Mouse (Mus musculus) cerebral cortex, adult 2 months (tissue): ENCODE results near the gene Gm11213.

Source experiments
- WGBS: fragments of 180-500 bp; shearing (Covaris S2); methylation state at CpG from one replicate; pipeline ENCODE4 v1.1.7; 2018; 5-methylcytosine and 5-hydroxymethylcytosine counted together

The Gm11213 gene

DNA sequence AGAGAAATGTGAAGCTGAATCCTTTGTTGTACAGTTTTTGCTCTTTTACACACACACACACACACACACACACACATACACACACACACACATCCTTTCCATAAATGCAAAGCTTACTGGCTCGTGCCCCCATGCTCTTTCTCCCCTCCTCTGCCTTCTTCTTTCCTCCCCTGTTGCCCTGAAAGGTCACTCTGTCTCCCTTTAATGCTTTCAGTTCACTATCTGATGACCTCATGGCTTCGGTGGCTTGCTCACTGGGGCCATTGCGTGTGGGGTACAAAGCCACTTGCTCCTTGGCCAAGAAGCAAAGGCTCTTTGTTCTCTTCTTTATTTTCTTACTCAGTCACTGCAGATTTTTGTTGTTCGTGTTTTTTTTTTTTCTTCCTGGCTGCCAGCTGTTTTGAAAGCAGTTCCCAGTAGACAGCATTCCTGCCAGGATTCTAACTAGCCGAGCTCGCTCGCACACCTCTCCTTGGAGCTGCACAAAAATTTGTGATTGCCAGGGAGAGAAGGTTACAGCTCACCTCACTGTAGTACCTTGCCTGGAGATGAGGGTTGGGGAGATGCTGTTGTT lies 34.8 kb downstream of the Gm11213 start:
- 37% methylated on average over 7 of the region's 7 CpGs for WGBS

GRCm38 (mm10) chr4:63569322-63569721 lies 35.7 kb downstream of the Gm11213 start:
- 94% methylated on average over 8 of the region's 8 CpGs for WGBS

GRCm38 (mm10) chr4:63567712-63568390 lies 37.2 kb downstream of the Gm11213 start:
- 87% methylated on average over 10 of the region's 10 CpGs for WGBS

DNA sequence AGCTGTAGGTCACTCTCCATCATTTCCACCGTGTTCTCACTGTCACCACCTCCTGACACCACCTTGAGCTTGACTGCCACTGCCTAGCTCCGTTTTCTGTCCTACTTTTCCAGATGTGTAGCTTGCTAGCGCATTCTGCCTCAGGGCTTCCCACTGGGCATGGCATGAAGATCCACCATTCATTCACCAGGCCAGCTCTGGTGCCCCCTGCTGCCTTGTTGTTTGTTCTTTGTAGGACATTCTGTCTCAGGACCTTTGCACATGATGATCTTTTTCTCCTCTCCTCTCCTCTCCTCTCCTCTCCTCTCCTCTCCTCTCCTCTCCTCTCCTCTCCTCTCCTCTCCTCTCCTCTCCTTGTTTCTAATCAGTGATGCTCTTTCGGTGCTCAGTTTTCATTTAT lies 42.3 kb downstream of the Gm11213 start:
- WGBS: 88% methylated on average over 4 of the region's 4 CpGs

- 79% methylated on average over 7 of the region's 7 CpGs for WGBS
Measured at GRCm38 (mm10) chr4:63561861-63562675, 43.0 kb downstream of the Gm11213 start.

DNA sequence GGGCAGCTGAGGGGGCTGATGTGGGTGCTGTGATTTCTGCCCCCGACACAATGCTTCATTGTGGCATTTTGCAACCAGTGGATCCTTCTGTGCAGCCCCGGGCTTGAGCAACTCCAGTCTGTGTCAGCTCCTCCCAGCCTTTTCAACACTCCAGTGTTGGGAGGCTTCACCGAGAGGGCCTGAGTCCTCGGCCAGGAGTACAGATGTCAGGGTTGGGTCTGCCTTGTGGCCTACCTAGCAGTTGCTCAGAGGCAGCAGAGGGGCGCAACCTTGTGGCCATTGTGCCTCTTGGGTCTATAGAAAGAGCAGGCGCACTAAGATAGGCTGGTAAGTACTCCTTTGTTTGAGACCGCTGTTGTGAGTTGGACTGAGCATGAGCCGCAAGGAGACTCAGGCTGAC lies 45.0 kb downstream of the Gm11213 start:
- 75% methylated on average over 8 of the region's 8 CpGs for WGBS

DNA sequence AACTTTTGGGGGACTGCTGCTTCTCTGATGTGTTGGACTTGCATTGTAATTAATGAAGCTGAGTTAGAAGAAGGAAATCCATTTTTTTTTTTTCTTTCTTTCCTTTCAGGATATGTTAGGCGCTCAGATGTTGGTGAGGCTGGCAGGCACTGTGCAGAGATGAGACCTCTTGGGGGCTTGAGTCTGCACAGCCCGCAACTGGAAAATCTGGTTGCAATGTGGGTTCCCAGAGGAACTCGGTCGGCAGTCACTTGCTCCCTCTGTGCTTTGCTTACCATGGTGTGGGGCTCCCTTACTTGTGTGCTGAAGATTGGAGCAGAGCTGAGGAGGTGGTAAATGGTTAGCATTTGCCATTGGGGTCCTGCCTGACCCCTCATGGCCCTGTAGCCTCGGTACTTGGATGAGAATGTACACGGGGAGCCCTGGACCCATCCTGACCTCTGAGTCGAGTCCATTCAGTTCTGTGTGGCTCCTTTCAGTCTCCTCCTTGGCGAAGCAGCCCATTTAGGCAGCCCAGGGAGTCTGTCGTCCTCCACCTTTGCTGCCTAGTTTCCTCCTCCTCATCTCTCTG lies 45.8 kb downstream of the Gm11213 start:
- WGBS: 21% methylated on average over 9 of the region's 9 CpGs

GRCm38 (mm10) chr4:63558407-63559081 lies 46.5 kb downstream of the Gm11213 start, which contains the start of gene Tmem268:
Gene Tmem268 (plus strand): TSS chr4:63558781.
- WGBS: under 1% methylated on average over 67 of the region's 81 CpGs

GRCm38 (mm10) chr4:63557124-63558059 lies 47.7 kb downstream of the Gm11213 start:
- 50% methylated on average over 16 of the region's 16 CpGs for WGBS

DNA sequence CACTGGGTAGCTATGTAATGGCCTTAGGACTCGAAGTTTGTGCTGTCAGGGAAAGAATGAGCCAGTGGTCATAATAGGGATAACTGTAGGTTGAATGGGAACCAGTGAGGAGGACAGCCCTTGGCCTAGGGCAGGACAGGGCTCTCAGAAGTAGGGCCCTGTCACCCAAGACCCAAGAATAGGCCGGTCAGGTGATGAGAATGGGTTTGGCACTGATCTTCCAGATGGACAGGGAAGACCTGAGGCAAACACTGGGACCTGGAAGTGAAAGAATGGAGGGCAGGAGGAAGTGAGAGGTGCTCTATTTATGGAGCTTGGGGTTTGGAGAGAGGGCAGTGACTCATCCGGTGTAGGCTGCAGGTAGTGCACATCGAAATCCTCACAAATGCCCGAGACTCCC lies 48.4 kb downstream of the Gm11213 start:
- 59% methylated on average over 5 of the region's 5 CpGs for WGBS

DNA sequence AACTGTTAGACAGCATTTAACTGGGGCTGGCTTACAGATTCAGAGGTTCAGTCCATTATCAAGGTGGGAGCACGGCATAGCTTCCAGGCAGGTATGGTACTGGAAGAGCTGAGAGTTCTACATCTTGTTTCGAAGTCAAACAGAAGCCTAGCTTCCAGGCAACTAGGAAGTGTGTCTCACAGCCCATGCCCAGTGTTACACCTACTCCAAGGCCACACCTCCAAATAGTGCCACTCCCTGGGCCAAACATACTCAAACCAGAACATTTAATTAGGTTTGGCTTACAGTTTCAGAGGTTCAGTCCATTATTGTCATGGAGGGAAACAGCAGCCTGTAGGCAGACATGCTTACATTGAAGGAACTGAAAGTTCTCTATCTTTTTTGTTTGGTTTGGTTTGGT lies 50.0 kb downstream of the Gm11213 start:
- WGBS: 99% methylated on average over 2 of the region's 2 CpGs

DNA sequence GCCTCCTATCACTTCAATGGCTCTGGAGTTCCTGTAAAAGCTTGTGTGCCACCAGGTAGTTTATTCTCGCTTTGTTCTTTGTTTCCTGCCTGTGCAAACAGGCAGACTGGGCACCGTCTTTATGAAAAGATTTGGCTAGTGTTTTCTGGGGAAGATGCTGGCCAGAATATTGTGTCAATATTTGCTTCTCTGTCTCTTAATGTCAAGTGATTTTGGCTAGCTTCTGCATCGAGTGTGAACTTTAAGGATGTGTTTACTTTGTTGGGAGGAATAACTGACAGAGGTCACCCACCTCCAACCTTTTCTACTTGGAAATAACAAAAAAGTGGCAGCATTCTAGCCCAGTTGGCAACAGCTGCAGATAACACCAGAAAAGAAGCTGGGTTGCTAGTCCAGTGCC lies 50.4 kb downstream of the Gm11213 start:
- WGBS: 62% methylated on average over 3 of the region's 3 CpGs

DNA sequence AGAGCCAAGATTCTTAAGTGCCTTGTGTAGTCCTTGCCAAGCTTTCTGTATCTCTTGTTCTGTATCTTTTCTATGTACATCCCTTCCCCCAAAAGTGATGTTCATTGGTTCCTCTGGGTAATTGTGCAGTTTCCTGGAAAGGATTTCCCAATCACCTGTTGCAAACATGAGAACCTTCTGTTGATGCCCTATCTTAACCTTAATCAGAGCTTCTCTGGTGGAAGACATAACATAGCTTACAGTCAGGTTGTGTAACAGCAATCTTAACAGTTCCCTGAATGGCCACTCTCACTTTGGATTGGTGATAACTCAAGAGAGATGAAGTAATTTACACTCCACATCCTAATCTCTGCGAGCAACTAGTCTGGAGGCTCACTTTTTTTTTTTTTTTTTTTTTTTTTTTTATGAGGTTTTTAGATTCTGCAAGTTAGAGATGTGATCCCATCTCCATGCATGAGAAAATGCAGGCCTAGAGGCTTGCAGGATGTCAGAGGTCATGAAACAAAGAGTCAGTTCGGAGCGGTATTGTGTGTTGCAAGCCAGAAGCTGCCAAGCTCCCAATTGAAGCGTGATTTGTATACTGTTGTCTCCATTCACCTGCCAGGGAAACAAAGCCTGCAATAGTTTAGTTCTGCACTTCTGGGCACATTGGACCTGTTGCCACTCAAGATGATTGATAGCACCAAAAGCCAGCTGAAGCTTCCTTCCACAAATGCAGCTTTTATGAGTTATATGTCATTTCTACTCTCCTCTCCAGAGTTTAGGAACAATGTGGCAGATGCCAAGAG lies 51.1 kb downstream of the Gm11213 start:
- WGBS: 71% methylated on average over 4 of the region's 4 CpGs

GRCm38 (mm10) chr4:63552865-63553264 lies 52.2 kb downstream of the Gm11213 start:
- 92% methylated on average over 1 of the region's 1 CpGs for WGBS

- 89% methylated on average over 3 of the region's 3 CpGs for WGBS
Measured at GRCm38 (mm10) chr4:63550908-63551307, 54.2 kb downstream of the Gm11213 start.

DNA sequence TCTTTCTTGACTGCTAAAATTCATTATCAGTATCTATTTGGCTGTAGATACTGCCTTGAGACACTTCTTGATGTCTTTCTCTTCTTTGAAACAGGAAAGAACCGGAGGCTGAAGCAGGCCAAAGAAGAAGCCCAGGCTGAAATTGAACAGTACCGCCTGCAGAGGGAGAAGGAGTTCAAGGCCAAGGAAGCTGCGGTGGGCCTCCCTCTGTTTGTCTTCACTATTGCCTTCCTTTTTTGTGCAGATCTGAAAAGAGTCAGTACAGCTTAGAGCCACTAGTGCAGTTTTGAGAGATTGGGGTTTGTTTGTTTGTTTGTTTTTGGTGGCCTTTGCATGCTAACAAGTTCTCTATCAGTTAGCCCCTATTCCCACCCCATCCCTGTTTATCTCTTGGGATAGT lies 56.6 kb downstream of the Gm11213 start:
- 55% methylated on average over 3 of the region's 3 CpGs for WGBS

DNA sequence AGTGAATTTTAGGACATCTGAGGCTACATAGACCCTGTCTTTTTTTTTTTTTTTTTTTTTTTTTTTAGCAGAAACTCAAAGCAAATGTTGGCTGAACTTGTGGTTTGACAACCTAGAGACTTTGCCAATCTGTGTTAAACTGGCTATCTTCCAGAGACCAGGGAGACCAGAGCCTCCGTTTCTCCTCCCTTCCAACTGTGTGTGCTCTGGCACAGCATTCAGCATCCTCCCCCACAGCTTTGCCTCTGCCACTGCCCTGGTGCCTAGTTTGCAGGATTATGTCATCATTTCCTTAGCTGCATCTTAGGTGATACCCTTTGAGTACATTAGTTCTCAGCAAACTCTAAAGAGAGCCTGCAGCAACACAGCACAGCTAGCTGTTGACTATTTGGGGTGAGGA lies 57.3 kb downstream of the Gm11213 start:
- WGBS: 5% methylated on average over 1 of the region's 1 CpGs
